Mouse (Mus musculus) adrenal gland, adult 18-20 months (tissue): ENCODE data around the gene Rhov. TPM values are rescaled to one million over a fixed set of nuclear protein-coding genes. Genes with fewer than 3 reads are reported as not detected.

Experiments
- DNase-seq, 2 experiments: peaks; one replicate each; pipeline ENCODE4 v3.0.0; 2021 to 2022; ENCODE audit warnings: low spot score in 2 of 2
- long read RNA-seq, 2 experiments: library from polyadenylated mRNA; stranded (forward); transcript quantifications; one replicate each; pipeline ENCODE4 v2.0.0; 2021
- total RNA-seq, 2 experiments: library from RNA; stranded (reverse); gene quantifications; 1 replicate in 1 of 2; 2 replicates in 1 of 2; pipeline ENCODE4 v1.2.3; 2021

The Rhov gene
- total RNA-seq: under 1 TPM; 0.17 to 0.74 TPM
- long read RNA-seq, experiment 1, partial matches to known transcripts: 0 of 1 reads
- long read RNA-seq, experiment 1, other reads (novel, unspliced or antisense): 0 of 1 reads
- long read RNA-seq, experiment 2, partial matches to known transcripts: 0 of 1 reads
- long read RNA-seq, experiment 2, other reads (novel, unspliced or antisense): 0 of 1 reads

DNA sequence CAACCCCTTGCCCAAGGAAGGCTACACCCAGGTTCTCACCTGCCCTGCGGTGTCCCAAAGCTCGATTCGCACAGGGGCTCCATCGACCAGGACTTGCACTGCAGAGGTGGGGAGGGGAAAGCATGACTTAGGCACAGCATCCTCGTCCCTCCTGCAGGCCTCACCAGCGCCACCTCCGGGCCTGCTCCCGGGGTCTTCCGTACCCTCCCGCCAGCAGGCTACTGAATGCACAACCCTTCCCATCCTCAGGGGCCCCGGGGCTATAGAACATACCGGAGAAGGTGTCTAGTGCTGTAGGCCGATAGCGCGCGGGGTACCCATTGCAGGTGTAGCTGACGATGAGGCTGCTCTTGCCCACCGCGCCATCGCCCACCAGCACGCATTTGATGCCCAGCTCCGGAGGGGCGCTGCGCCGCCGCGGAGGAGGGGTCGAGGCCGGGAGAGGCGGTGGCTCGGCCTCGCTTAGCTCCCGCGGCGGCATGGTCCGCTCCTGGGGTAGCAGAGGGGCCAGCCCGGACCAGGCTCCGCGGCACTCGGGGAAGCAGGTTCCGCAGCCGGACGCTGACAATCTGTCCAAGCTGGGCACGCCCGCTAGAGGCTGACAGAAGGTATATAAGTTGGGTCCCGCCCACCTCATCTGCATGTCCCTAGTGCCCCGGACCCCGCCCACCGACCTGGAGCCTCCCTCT, at the start of gene Rhov:
TSS of gene Rhov (minus strand) at position 630 of the 689 bp plus-strand sequence.
- peak; percentile 32 to 46 for DNase-seq

DNA sequence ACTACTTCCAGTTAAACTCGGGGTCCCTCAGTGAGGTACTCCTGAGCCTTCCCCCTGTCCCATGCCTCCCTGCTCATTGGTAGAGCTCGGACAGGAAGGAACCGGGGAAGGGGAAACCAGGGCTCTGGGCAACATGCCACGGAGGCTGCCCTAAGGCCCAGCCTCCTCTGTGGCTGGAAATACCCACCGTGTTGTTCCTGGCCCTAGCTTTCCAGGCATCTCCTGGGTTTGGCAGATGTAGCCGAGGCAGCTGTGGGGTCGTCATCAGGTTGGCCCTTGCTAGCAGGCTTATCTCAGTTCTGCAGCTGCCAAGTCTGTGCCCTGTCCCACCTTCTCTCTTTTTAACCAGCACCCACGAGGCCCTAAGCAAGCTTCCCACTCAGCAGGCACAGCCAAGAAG, 49.5 kb upstream of the Rhov start:
- DNase-seq: no peak

DNA sequence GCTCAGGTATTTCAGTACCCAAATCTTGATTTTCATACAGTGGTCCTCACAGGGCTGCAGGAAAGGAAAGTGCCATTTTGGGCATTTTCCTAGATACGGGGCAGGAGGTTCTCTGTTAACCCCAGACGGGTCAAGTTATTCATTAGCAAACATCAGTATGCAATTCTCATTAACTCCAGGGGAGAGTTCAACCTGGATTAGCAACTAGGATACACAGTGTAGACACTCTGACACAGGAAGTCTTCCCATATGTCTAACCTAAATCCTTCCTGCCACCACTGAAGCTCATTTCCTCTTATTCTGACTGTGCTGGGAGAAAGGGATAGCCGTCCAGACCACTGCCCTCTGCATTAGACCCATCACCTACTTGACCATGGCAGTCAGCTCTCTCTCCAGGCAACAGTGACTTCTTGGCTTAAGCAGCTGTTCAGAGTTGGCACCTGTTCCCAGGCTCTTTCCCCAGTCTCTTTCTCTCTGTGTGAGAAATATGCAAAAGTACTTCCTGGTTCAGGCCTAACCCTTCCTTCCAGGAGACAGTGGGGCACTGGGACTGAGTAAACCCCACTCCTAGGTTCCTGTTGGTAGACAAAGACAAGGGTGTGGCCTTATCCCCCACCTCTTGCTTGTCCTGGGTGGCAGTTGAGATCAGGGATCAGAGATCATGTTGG, 47.1 kb upstream of the Rhov start:
- no peak for DNase-seq

- DNase-seq: no peak
Measured at GRCm38 (mm10) chr2:119314742-119315310, 43.8 kb upstream of the Rhov start.

DNA sequence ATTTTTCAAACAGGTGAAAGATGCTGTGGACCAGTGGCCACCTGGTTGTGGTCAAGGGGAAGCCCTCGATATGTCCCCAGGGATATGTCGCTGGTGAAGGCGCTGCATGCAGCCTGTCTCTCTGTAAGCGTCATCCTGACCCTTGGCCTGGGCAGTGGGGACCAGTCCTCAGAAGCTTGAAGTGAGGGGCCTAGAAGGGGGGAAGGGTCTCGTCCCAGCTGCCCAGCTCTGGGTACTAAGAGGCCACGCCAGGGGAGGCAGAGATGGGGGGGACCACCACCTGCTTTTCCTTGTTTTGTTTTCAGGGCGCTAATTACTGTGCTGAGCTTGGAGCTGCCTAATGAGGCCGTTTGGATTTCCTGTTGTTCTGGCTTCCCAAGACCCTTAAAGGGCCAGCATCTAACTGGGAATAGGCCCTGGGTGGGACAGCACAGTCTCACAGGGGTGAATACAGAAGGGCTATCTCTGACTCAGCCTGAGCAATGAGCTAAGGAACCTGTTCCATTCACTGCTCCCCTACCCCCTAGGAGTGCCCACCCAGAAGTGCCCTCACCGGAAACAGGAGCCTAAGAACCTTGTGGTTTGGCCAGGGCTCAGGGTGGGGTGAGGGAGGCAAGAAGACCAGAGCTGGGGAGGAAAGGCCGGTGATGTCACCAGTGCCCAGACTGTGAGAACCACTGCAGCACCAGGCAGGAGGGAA, 42.9 kb upstream of the Rhov start:
- DNase-seq: no peak

- DNase-seq: no peak
Measured at GRCm38 (mm10) chr2:119312380-119312958, 41.4 kb upstream of the Rhov start.

GRCm38 (mm10) chr2:119311544-119311943, 40.5 kb upstream of the Rhov start:
- no peak for DNase-seq

- no peak for DNase-seq
Measured at GRCm38 (mm10) chr2:119304798-119305208, 33.7 kb upstream of the Rhov start.

- DNase-seq: no peak
Measured at GRCm38 (mm10) chr2:119304391-119304790, 33.3 kb upstream of the Rhov start.

GRCm38 (mm10) chr2:119302876-119303275, 31.8 kb upstream of the Rhov start:
- no peak for DNase-seq

DNA sequence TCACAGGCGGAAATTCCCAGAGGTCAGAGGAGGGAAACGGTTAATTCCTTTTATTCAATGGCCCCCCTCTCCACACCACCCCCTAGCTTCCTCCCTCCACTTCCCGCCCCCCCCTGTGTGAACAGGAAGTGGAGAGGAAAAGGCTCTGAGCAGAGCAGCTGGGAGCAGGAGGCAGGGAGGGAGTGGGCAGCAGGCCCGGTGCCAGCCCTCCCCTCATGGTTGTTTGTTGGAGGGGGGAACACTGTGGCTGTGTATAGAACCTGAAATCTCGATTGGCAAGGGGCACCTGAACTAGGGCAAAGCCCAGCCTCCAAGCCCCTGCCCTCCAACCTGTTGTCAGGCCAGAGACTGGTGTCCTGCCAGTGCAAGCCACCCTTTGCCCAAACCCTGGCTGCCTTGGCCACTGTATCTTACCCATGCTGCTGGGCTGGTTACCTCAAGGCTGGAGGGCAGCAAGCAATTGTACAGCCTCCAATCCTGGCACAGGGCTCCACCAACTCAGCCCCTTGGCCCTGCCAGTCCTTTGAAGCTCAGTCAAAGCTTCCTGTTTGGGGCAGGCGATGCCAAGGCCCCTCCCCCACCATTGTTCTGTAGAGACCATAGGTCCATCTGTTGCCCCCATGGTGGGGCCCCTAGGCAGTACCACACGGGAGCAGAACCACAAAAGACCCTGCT, 29.9 kb upstream of the Rhov start:
- DNase-seq: no peak

GRCm38 (mm10) chr2:119299981-119300818, 29.1 kb upstream of the Rhov start:
- peak; percentile 63 to 75 for DNase-seq

GRCm38 (mm10) chr2:119298839-119299238, 27.8 kb upstream of the Rhov start:
- no peak for DNase-seq

GRCm38 (mm10) chr2:119298330-119298729, 27.3 kb upstream of the Rhov start:
- peak; percentile 58 to 64 for DNase-seq

DNA sequence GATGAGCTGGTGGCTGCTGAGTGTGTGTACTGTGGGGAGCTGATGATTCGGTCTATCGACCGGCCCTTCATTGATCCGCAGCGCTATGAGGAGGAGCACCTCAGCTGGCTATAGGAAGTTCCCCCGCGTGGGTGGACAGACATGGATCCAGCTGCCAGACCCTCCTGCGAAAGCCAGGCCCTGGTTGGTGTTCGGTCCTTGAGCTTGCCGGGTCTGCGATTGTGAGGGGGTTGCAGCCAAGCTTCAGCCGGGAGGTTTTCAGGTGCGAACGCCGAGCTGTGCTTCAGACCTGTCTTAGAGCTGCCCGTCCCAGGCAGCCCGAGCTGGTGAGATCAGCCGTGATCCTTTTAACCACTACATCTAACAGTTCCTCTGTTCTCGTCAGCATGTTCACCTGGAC, 26.4 kb upstream of the Rhov start:
- no peak for DNase-seq

GRCm38 (mm10) chr2:119296756-119297155, 25.7 kb upstream of the Rhov start:
- no peak for DNase-seq

- no peak for DNase-seq
Measured at GRCm38 (mm10) chr2:119294411-119294810, 23.3 kb upstream of the Rhov start.

GRCm38 (mm10) chr2:119293776-119294390, 22.8 kb upstream of the Rhov start:
- no peak for DNase-seq

GRCm38 (mm10) chr2:119293311-119293710, 22.2 kb upstream of the Rhov start:
- DNase-seq: no peak
